Mouse (Mus musculus): ENCODE measurements around the gene Antxr1. TPM values are rescaled to one million over a fixed set of nuclear protein-coding genes. Genes with fewer than 3 reads are reported as not detected.

The Antxr1 gene
- polyA plus RNA-seq, 1 experiment from 2014 or later, result 5.9 TPM

- WGBS, result 78% methylated on average over 5 of the region's 5 CpGs
Observed at GRCm38 (mm10) chr6:87088356-87088755, 247.3 kb downstream of the Antxr1 start.

GRCm38 (mm10) chr6:87085026-87085425 is 250.6 kb downstream of the Antxr1 start:
- Histone ChIP-seq H3K4me1 (replicated peaks; ENCODE audit: control insufficient read depth, insufficient read depth) (no peaks in the 10 kb centered on the region), H3K4me3 (ENCODE audit: low read depth, low read length) (no peak overlapping the region), H3K4me2 (replicated peaks; ENCODE audit: low read depth) (no peak overlapping the region), H3K27ac (replicated peaks) (no peak overlapping the region), H3K9me3 (ENCODE audit: control insufficient read depth, low read length) (no peaks in the 10 kb centered on the region), H3K36me3 (ENCODE audit: control insufficient read depth, insufficient read depth, low read length) (peaks cover 40% of the 10 kb centered on the region), H3K27me3 (ENCODE audit: control insufficient read depth, insufficient read depth, low read length) (no peaks in the 10 kb centered on the region), H3K9ac (ENCODE audit: low read length) (no peak overlapping the region)
- 64% methylated on average over 6 of the region's 6 CpGs for WGBS
- peak; percentile 25; the same call in 1 of the 2 replicates for ATAC-seq (ENCODE audit: low FRiP score, low TSS enrichment)
- peak; percentile 17 for DNase-seq (ENCODE audit: low spot score)
- no peak for TF ChIP-seq EP300 (optimal IDR thresholded peaks at IDR 0.05)
- TF ChIP-seq CTCF (IDR thresholded peaks at IDR 0.05; ENCODE audit: low read depth), result no peak

More at GRCm38 (mm10) chr6:87088356-87088755, 247.3 kb downstream of the Antxr1 start:
- H3K4me2 ChIP-seq (replicated peaks; ENCODE audit: low read depth), result no peak overlapping the region
- H3K9ac ChIP-seq (ENCODE audit: low read length), result no peak overlapping the region
- H3K4me1 ChIP-seq (replicated peaks; ENCODE audit: control insufficient read depth, insufficient read depth), result no peaks in the 10 kb centered on the region
- H3K36me3 ChIP-seq (ENCODE audit: control insufficient read depth, insufficient read depth, low read length), result peaks cover 32% of the 10 kb centered on the region
- H3K27ac ChIP-seq (replicated peaks), result no peak overlapping the region
- TF ChIP-seq CTCF (IDR thresholded peaks at IDR 0.05; ENCODE audit: low read depth) (no peak), EP300 (optimal IDR thresholded peaks at IDR 0.05) (no peak)
- ATAC-seq (ENCODE audit: low FRiP score, low TSS enrichment) (no peak), DNase-seq (ENCODE audit: low spot score) (no peak)
- no peaks in the 10 kb centered on the region for H3K27me3 ChIP-seq (ENCODE audit: control insufficient read depth, insufficient read depth, low read length)
- no peak overlapping the region for H3K4me3 ChIP-seq (ENCODE audit: low read depth, low read length)
- H3K9me3 ChIP-seq (ENCODE audit: control insufficient read depth, low read length), result no peaks in the 10 kb centered on the region

Other genes with a start within 250 kb of the Antxr1 start
- gene D6Ertd527e, start 231.1 kb downstream of the Antxr1 start, polyA plus RNA-seq (2015; fragmentation: Nextera tagmentation; extraction: Ambion mirVana), result 0.19 and 0.29 TPM in 2 replicates
- gene Gkn1, start 15.1 kb upstream of the Antxr1 start, polyA plus RNA-seq (2015; fragmentation: Nextera tagmentation; extraction: Ambion mirVana), result 3,206 and 3,289 TPM in 2 replicates
- 6,164 and 6,292 TPM in 2 replicates for gene Gkn2, start 37.5 kb upstream of the Antxr1 start, polyA plus RNA-seq (2015; fragmentation: Nextera tagmentation; extraction: Ambion mirVana)
- gene Gkn3, start 53.1 kb upstream of the Antxr1 start, polyA plus RNA-seq (2015; fragmentation: Nextera tagmentation; extraction: Ambion mirVana), result 73.4 and 107 TPM in 2 replicates
- not detected in 2 replicates for gene Bmp10, start 93.2 kb upstream of the Antxr1 start, polyA plus RNA-seq (2015; fragmentation: Nextera tagmentation; extraction: Ambion mirVana)
- gene Arhgap25, start 197.4 kb upstream of the Antxr1 start, polyA plus RNA-seq (2015; fragmentation: Nextera tagmentation; extraction: Ambion mirVana), result 3.6 and 3.7 TPM in 2 replicates

Data from stomach, postnatal 0 days (tissue).